Mouse (Mus musculus): ENCODE data around the gene Lgi1. TPM values are rescaled to one million over a fixed set of nuclear protein-coding genes. Genes with fewer than 3 reads are reported as not detected.

The Lgi1 gene
- 1 to 10 TPM in 1 of 2 experiments, not detected in 1; 1.4 TPM for polyA plus RNA-seq (2017; shearing (Covaris generic))

DNA sequence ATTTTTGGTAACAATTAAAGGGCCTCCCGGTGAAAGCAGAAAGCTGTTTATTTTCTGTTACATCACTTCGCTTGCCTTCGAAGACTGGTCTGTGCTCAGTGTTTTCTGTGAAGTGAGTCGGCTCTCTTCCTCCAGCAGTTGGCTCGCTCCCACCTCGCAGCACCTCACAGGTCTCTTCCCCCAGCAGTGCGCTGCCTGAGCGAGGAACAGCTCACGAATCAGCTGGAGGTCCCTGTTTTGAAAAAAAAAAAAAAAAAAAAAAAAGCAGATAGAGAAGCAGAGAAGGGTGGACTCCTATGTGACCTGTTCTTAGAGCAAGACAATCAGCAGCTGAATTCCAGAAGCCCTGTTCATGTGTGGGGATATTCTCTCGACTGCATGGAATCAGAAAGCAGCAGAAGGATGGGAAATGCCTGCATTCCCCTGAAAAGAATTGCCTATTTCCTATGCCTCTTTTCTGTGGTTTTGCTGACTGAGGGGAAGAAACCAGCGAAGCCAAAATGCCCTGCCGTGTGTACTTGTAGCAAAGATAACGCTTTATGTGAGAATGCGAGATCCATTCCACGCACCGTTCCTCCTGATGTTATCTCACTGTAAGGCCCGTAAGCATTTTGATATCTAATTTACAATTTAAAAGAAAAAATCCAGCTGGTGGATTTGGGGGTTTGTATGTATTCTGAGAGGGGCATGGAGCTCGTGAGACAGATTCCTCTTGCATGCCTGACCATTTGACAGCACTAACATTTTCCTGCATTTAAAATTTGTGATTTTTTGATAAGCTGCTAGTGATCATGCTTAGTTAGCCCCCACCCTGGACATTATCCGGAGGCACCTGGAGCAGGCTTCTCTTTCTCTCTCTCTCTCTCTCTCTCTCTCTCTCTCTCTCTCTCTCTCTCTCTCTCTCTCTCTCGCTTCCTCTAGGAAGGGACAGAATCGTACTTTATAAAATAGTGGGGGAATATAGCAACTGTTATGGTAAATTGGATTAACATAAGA lies at the start of gene Lgi1:
Gene Lgi1, plus strand, starts transcription at position 32 of the 996 bp plus-strand sequence.

DNA sequence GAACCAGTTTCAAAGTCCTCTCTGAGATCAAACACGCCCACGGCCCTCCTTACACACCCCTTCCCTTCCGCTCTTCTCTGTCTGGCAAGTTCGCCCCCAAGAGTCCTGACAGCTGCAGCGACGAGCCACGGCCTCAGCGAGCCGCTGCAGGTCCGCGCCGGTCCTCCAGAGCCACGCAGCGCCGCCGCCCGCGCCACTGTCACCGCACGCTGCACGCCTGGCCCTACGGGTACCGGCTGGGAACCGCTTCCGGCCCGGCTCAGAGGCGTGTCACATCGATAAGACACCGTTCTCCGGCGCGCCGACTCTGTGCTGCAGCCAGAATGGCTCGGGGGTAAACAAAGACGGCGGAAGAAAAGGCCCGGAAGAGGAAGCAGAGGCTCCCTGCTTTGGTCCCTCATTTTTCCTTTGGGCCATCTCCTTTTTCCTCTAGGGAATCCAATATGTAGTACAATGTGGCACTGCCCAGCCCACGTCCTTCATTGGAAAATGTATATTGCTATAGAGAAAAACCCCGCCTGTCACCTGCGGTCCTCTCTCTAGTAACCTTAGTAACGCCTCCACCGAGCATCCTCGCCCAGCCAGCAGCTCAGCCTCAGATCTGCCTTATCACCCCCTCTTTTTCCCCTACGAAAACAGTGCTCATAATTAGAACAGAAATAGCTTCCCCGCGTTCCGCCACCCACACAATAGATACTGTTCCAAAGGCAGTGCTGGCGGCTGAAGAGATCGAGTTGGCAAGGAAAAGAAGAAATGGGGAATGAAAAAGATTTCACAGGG lies 40.2 kb upstream of the Lgi1 start, which contains the start of gene Fra10ac1:
Gene Fra10ac1, minus strand, starts transcription at position 252 of the 780 bp plus-strand sequence.

Other genes with a start within 250 kb of the Lgi1 start
- gene Myof, start 221.0 kb upstream of the Lgi1 start, polyA plus RNA-seq (2017; shearing (Covaris generic)) = under 1 TPM in 1 of 2 experiments, not detected in 1; 0.27 TPM
- gene Cep55, start 209.5 kb upstream of the Lgi1 start, polyA plus RNA-seq (2017; shearing (Covaris generic)) = 1 to 10 TPM; 1.9 TPM
- 1 to 10 TPM in 1 of 2 experiments, not detected in 1; 1.5 TPM for gene Ffar4, start 167.5 kb upstream of the Lgi1 start, polyA plus RNA-seq (2017; shearing (Covaris generic))
- gene Rbp4, start 139.3 kb upstream of the Lgi1 start, polyA plus RNA-seq (2017; shearing (Covaris generic)) = not detected
- gene Pde6c, start 131.8 kb upstream of the Lgi1 start, polyA plus RNA-seq (2017; shearing (Covaris generic)) = under 1 TPM in 1 of 2 experiments, not detected in 1; 0.10 TPM
- 10 to 100 TPM; 37.4 to 39.4 TPM for gene Fra10ac1, start 40.4 kb upstream of the Lgi1 start, polyA plus RNA-seq (2017; shearing (Covaris generic))
- gene Slc35g1, start 131.4 kb downstream of the Lgi1 start, polyA plus RNA-seq (2017; shearing (Covaris generic)) = 10 to 100 TPM; 22.5 to 37.2 TPM
- 1 to 10 TPM in 1 of 2 experiments, under 1 TPM in 1; 0.49 to 3.5 TPM for gene Plce1, start 216.6 kb downstream of the Lgi1 start, polyA plus RNA-seq (2017; shearing (Covaris generic))

All from inflammation-experienced regulatory T-cells (primary cell).